Mouse (Mus musculus): ENCODE data around the gene Slc37a1.

- TF ChIP-seq CTCF (IDR thresholded peaks at IDR 0.05; ENCODE audit: extremely low read depth, insufficient read depth, low read length) (no peak), POLR2A (IDR thresholded peaks at IDR 0.05; ENCODE audit: extremely low read depth, insufficient read depth, low read length) (no peak)
These were observed 8.7 kb upstream of the Slc37a1 start for GRCm38 (mm10) chr17:31277931-31278330.

All from cortical plate, adult 2 months (tissue).